Mouse (Mus musculus) kidney, postnatal 0 days (tissue): Measurements from ENCODE around the gene Rab5b. TPM values are rescaled to one million over a fixed set of nuclear protein-coding genes. Genes with fewer than 3 reads are reported as not detected.

ENCODE experiments used
- ATAC-seq: fragments of 200-750 bp; cut with Nextera tagmentation; replicated peaks from 2 replicates; pipeline ENCODE4 v1.8.0; 2017; ENCODE audit warnings: low read depth, moderate number of reproducible peaks, moderate TSS enrichment, moderate library complexity; ENCODE audit not compliant: low FRiP score
- DNase-seq: peaks from one replicate; pipeline ENCODE4 v3.0.0-alpha.2; 2016; ENCODE audit warnings: low spot score
- H3K27ac ChIP-seq: fragments of 300-500 bp; sonication (generic); 2 replicates; pipeline ENCODE4 v1.5.1; 2014; ENCODE audit warnings: mild to moderate bottlenecking
- H3K27me3 ChIP-seq: fragments of 300-500 bp; sonication (generic); 2 replicates; pipeline ENCODE4 v1.6.1; 2014; ENCODE audit warnings: low read length, mixed read lengths; ENCODE audit not compliant: insufficient read depth
- H3K36me3 ChIP-seq: fragments of 300-500 bp; sonication (generic); 2 replicates; pipeline ENCODE4 v1.6.1; 2014; ENCODE audit warnings: low read length, mixed read lengths; ENCODE audit not compliant: insufficient read depth
- H3K4me1 ChIP-seq: fragments of 300-500 bp; sonication (generic); replicated peaks from 2 replicates; pipeline ENCODE4 v1.6.1; 2014; ENCODE audit warnings: antibody characterized with exemption, low read length, mixed read lengths; ENCODE audit not compliant: insufficient read depth
- H3K4me2 ChIP-seq: fragments of 300-500 bp; sonication (generic); 2 replicates; pipeline ENCODE4 v1.6.1; 2014; ENCODE audit warnings: mild to moderate bottlenecking, low read length, moderate library complexity, mixed read lengths
- H3K4me3 ChIP-seq: fragments of 300-500 bp; sonication (generic); replicated peaks from 2 replicates; pipeline ENCODE4 v1.5.1; 2014; ENCODE audit warnings: low read depth, low read length
- H3K9ac ChIP-seq: fragments of 300-500 bp; sonication (generic); 2 replicates; pipeline ENCODE4 v1.6.1; 2014; ENCODE audit warnings: low read depth, low read length
- H3K9me3 ChIP-seq: fragments of 300-500 bp; sonication (generic); replicated peaks from 2 replicates; pipeline ENCODE4 v1.6.1; 2016; ENCODE audit warnings: low read length, inconsistent platforms, mixed read lengths
- CTCF ChIP-seq: IDR thresholded peaks from 2 replicates; pipeline ENCODE4 v1.5.1; 2016; ENCODE audit warnings: antibody characterized with exemption, low read depth, mild to moderate bottlenecking, moderate library complexity
- WGBS: fragments of 180-500 bp; shearing (Covaris S2); extraction: QIAGEN DNeasy Blood & Tissue Kit; methylation state at CpG from one replicate; pipeline ENCODE4 v1.1.7; 2014; 5-methylcytosine and 5-hydroxymethylcytosine counted together
- polyA plus RNA-seq: library from polyadenylated mRNA; unstranded; fragments of >200 nt; fragmentation: Nextera tagmentation; extraction: Ambion mirVana; gene quantifications from 2 replicates; pipeline ENCODE4 v1.2.1, GENCODE M21; 2015

Gene Rab5b
- polyA plus RNA-seq = 57.9 and 61.7 TPM in 2 replicates

- whole genome bisulfite sequencing = 1% methylated on average over 40 of the region's 40 CpGs
These were observed at the start of gene Rab5b for GRCm38 (mm10) chr10:128695992-128696807. Gene Rab5b, minus strand, starts transcription at chr10:128696264.

DNA sequence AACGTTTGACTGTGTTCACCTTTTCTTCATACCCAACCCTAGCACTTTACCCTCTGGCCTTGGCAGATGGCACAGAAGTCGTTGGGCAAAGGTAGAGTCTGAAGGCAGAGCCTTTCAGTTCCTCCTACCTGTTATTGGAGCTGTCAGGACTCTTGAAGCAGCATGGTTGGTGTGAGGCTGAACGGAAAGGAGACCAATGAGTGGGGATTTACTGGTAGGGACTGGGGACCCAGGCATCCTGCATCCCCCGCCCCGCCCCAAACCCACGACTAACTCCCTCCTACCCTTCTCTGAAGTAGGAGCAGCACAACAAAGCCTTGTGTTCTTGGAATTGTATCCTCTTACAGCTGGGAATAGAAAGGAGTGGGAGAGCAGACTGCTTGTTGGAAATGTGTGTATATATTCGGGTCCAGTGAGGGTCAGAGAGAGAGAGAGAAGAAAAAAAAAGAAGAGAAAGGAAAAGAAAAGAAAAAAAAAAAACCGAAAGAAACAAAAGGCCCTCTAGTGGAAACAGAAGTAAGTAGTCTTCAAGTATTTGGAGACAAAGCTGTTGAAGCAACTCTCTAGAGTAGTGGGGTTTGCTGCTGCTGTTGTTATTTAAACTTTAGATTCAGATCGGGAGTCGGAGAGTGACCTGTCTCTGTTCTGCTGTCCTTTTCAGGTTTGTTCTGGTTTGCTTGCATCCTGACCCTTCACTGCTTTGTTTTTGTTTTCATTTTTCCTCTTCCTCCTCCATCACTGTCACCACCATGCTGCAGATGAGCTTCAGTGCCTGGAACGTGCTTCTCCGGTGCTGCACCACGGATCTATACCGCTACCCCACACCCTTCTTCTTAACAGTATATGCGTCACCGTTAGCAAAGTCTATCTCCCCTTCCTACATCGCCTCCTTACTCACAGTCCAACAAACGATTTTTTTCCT, 48.9 kb upstream of the Rab5b start, which contains the start of gene Dgka:
Gene Dgka (minus strand): TSS at position 176 of the 922 bp plus-strand sequence.
- peak; percentile 65 for TF ChIP-seq CTCF

More at GRCm38 (mm10) chr10:128695992-128696807, at the start of gene Rab5b:
- no peaks in the 10 kb centered on the region for H3K27me3 ChIP-seq
- peak; percentile 100 for DNase-seq
- H3K36me3 ChIP-seq = peaks cover 18% of the 10 kb centered on the region
- peak within 1 kb of the TSS; percentile 63 for H3K4me2 ChIP-seq
- H3K9me3 ChIP-seq = no peaks in the 10 kb centered on the region
- peak; percentile 98 for ATAC-seq
- H3K9ac ChIP-seq = peak within 1 kb of the TSS; percentile 94
- peaks cover 10% of the 10 kb centered on the region; the same call in 1 of the 2 replicates for H3K4me1 ChIP-seq
- TF ChIP-seq CTCF = peak; percentile 25
- peak within 1 kb of the TSS; percentile 98 for H3K27ac ChIP-seq
- peak within 1 kb of the TSS; percentile 90 for H3K4me3 ChIP-seq

GRCm38 (mm10) chr10:128744211-128744610, 48.1 kb upstream of the Rab5b start:
- 23% methylated on average over 8 of the region's 8 CpGs for WGBS
- no peaks in the 10 kb centered on the region for H3K27me3 ChIP-seq
- H3K9me3 ChIP-seq = no peaks in the 10 kb centered on the region
- DNase-seq (peak; percentile 3), ATAC-seq (no peak)
- H3K9ac ChIP-seq = peak overlapping the region; percentile 72
- peaks cover 27% of the 10 kb centered on the region for H3K4me1 ChIP-seq
- H3K27ac ChIP-seq = peak overlapping the region; percentile 77; the same call in 1 of the 2 replicates
- TF ChIP-seq CTCF = no peak
- peak overlapping the region; percentile 98 for H3K4me2 ChIP-seq
- H3K36me3 ChIP-seq = no peaks in the 10 kb centered on the region
- peak overlapping the region; percentile 73 for H3K4me3 ChIP-seq

More for the DNA sequence above, 48.9 kb upstream of the Rab5b start, which contains the start of gene Dgka:
- Histone ChIP-seq H3K4me2 (peak within 1 kb of the TSS; percentile 98), H3K27ac (peak within 1 kb of the TSS; percentile 77), H3K27me3 (no peaks in the 10 kb centered on the region), H3K9me3 (no peaks in the 10 kb centered on the region), H3K4me1 (peaks cover 28% of the 10 kb centered on the region), H3K9ac (peak within 1 kb of the TSS; percentile 72), H3K4me3 (peak within 1 kb of the TSS; percentile 73), H3K36me3 (no peaks in the 10 kb centered on the region)
- no peak for ATAC-seq
- DNase-seq = peak; percentile 82
- WGBS = 26% methylated on average over 18 of the region's 18 CpGs

- Histone ChIP-seq H3K36me3 (no peaks in the 10 kb centered on the region), H3K4me1 (peaks cover 23% of the 10 kb centered on the region), H3K27me3 (no peaks in the 10 kb centered on the region), H3K4me2 (peak overlapping the region; percentile 98), H3K9ac (peak overlapping the region; percentile 72), H3K27ac (peak overlapping the region; percentile 77), H3K4me3 (peak overlapping the region; percentile 73), H3K9me3 (no peaks in the 10 kb centered on the region)
- TF ChIP-seq CTCF = no peak
- DNase-seq (peak; percentile 73), ATAC-seq (peak; percentile 34; the same call in 1 of the 2 replicates)
- under 1% methylated on average over 37 of the region's 37 CpGs for WGBS
These were observed 47.7 kb upstream of the Rab5b start for GRCm38 (mm10) chr10:128743791-128744191.

GRCm38 (mm10) chr10:128743235-128743634, 47.2 kb upstream of the Rab5b start:
- peak overlapping the region; percentile 77; the same call in 1 of the 2 replicates for H3K27ac ChIP-seq
- peak overlapping the region; percentile 72 for H3K9ac ChIP-seq
- peaks cover 23% of the 10 kb centered on the region for H3K4me1 ChIP-seq
- H3K36me3 ChIP-seq = no peaks in the 10 kb centered on the region
- H3K27me3 ChIP-seq = no peaks in the 10 kb centered on the region
- no peak for TF ChIP-seq CTCF
- no peak for ATAC-seq
- WGBS = 5% methylated on average over 7 of the region's 7 CpGs
- peak overlapping the region; percentile 73 for H3K4me3 ChIP-seq
- H3K9me3 ChIP-seq = no peaks in the 10 kb centered on the region
- DNase-seq = peak; percentile 7
- peak overlapping the region; percentile 98 for H3K4me2 ChIP-seq

DNA sequence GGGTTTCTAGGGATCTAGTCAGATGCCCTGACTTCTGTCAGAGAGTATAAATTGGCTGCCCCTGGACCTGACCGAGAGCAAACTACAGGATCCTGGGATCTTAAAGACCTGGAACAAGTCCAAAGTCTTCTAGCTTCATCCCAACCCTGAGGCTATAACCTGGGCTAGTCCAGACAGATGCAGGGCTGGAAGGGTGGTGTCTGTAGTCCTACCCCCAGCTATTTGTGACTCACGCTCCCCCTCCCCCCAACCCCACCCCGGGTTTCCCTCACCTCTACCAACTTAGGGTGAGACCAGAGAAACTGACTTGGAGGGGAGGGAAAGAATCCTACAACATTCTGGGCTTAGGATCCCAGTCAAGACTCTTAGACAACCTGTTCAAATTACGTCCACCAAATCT, 46.6 kb upstream of the Rab5b start:
- Histone ChIP-seq H3K36me3 (no peaks in the 10 kb centered on the region), H3K4me1 (peaks cover 23% of the 10 kb centered on the region), H3K27me3 (no peaks in the 10 kb centered on the region), H3K4me2 (peak overlapping the region; percentile 98), H3K4me3 (peak overlapping the region; percentile 73; the same call in 1 of the 2 replicates), H3K27ac (no peak overlapping the region), H3K9me3 (no peaks in the 10 kb centered on the region), H3K9ac (no peak overlapping the region)
- ATAC-seq (no peak), DNase-seq (no peak)
- no peak for TF ChIP-seq CTCF
- WGBS = 31% methylated on average over 4 of the region's 4 CpGs
